Comparison of ENCODE assay signal across 8 mouse cellular contexts in genomic region chr2:167071266-167071640, GRCm38 (mm10). TPM values are rescaled to one million over a fixed set of nuclear protein-coding genes. Genes with fewer than 3 reads are reported as not detected.
A peak's percentile ranks its signal among the peaks of the same experiment; 100 is the strongest.
DNase-seq lines count a peak whose midpoint lies in the region; ATAC-seq and TF ChIP-seq lines count a peak whose summit lies in the region.

No protein-coding gene starts in this region.

- peak overlapping the region; percentile 4; the same call in 1 of the 2 replicates for H3K9ac ChIP-seq in heart, adult 2 months (ENCODE audit: low read depth, low read length)
- H3K9ac ChIP-seq in liver, embryonic 11.5 days (ENCODE audit: low read depth, low read length): peak overlapping the region; percentile 61; the same call in 1 of the 2 replicates

- no peaks in the 10 kb centered on the region for H3K27me3 ChIP-seq in heart, adult 2 months (ENCODE audit: control insufficient read depth, insufficient read depth, low read length)
- H3K27me3 ChIP-seq in thymus, adult 2 months (ENCODE audit: control insufficient read depth, insufficient read depth, low read length): no peaks in the 10 kb centered on the region
- H3K27me3 ChIP-seq in liver, embryonic 11.5 days (replicated peaks; ENCODE audit: control insufficient read depth, insufficient read depth, low read length): no peaks in the 10 kb centered on the region

- H3K36me3 ChIP-seq in heart, adult 2 months (ENCODE audit: control insufficient read depth, insufficient read depth, low read length): no peaks in the 10 kb centered on the region
- H3K36me3 ChIP-seq in thymus, adult 2 months (ENCODE audit: control insufficient read depth, insufficient read depth, low read length): no peaks in the 10 kb centered on the region
- no peaks in the 10 kb centered on the region for H3K36me3 ChIP-seq in liver, embryonic 11.5 days (ENCODE audit: control insufficient read depth, insufficient read depth, low read length)

- no peaks in the 10 kb centered on the region for H3K9me3 ChIP-seq in liver, embryonic 11.5 days (ENCODE audit: control insufficient read depth, low read length)

- ATAC-seq in liver, embryonic 11.5 days (replicated peaks; ENCODE audit: low FRiP score): no peak

- TF ChIP-seq EP300 in heart, adult 2 months (IDR thresholded peaks at IDR 0.05; ENCODE audit: insufficient read depth, low read depth, low read length): no peak

- DNase-seq in heart, adult 2 months: no peak
- no peak for DNase-seq in heart, postnatal 4 days
- DNase-seq in thymus, adult 2 months: no peak
- no peak for DNase-seq in thymus, postnatal 4 days
- no peak for DNase-seq in liver, embryonic 11.5 days (ENCODE audit: low spot score)
- DNase-seq in retina, embryonic 14.5 days (ENCODE audit: low spot score): no peak
- DNase-seq in urinary bladder, adult 2 months (ENCODE audit: low spot score): no peak
- no peak for DNase-seq in thymus, postnatal 25 days

- 13% methylated on average over 12 of the region's 12 CpGs for WGBS in heart, adult 2 months
- 23% methylated on average over 12 of the region's 12 CpGs for WGBS in thymus, adult 2 months
- 20% methylated on average over 12 of the region's 12 CpGs for WGBS in liver, embryonic 11.5 days

- no peaks in the 10 kb centered on the region for H3K79me2 ChIP-seq in heart, adult 2 months (replicated peaks; ENCODE audit: control insufficient read depth, insufficient read depth, low read length)

- H3K4me3 ChIP-seq in heart, adult 2 months: peak overlapping the region; percentile 65
- peak overlapping the region; percentile 17 for H3K4me3 ChIP-seq in thymus, adult 2 months (ENCODE audit: control insufficient read depth, insufficient read depth, low read length)
- peak overlapping the region; percentile 54 for H3K4me3 ChIP-seq in liver, embryonic 11.5 days (ENCODE audit: low read depth, low read length)

- peak overlapping the region; percentile 67 for H3K4me2 ChIP-seq in liver, embryonic 11.5 days

- TF ChIP-seq POLR2A in heart, adult 2 months (IDR thresholded peaks at IDR 0.05; ENCODE audit: insufficient read depth, low read depth, low read length): no peak
- TF ChIP-seq POLR2A in thymus, adult 2 months (IDR thresholded peaks at IDR 0.05; ENCODE audit: control insufficient read depth, extremely low read depth, insufficient read depth, low read length, poor library complexity): no peak

- H3K4me1 ChIP-seq in heart, adult 2 months (ENCODE audit: control insufficient read depth, insufficient read depth, low read length): peaks cover 1% of the 10 kb centered on the region; the same call in 1 of the 2 replicates
- peaks cover 7% of the 10 kb centered on the region for H3K4me1 ChIP-seq in thymus, adult 2 months (replicated peaks; ENCODE audit: control insufficient read depth, insufficient read depth, low read length)
- H3K4me1 ChIP-seq in liver, embryonic 11.5 days (replicated peaks; ENCODE audit: control insufficient read depth, insufficient read depth, low read length): peaks cover 3% of the 10 kb centered on the region; the same call in 1 of the 2 replicates

- TF ChIP-seq CTCF in heart, adult 2 months (IDR thresholded peaks at IDR 0.05): no peak
- no peak for TF ChIP-seq CTCF in thymus, adult 2 months (IDR thresholded peaks at IDR 0.05; ENCODE audit: borderline replicate concordance, control insufficient read depth, extremely low read depth, insufficient read depth, low read length, poor library complexity)

- peak overlapping the region; percentile 45; the same call in 1 of the 2 replicates for H3K27ac ChIP-seq in heart, adult 2 months
- no peak overlapping the region for H3K27ac ChIP-seq in thymus, adult 2 months (ENCODE audit: control insufficient read depth, insufficient read depth, low read length)
- peak overlapping the region; percentile 20; the same call in 1 of the 2 replicates for H3K27ac ChIP-seq in liver, embryonic 11.5 days (ENCODE audit: low read depth, low read length)

- intact Hi-C loops in heart, adult 2 months (cut with DNase I): no loop called here

RNA-seq across cellular contexts. Expression of gene Znfx1, which starts 8.4 kb away (rescaled TPM):
- total RNA-seq in heart, adult 2 months (2021): 10 to 100 TPM; 37.4 to 39.3 TPM
- 21.9 and 29.1 TPM in 2 replicates for polyA plus RNA-seq in heart, adult 2 months (2012; rRNA removed)
- 10 to 100 TPM; 19.7 to 22.4 TPM for total RNA-seq in heart, postnatal 4 days (2021)
- polyA plus RNA-seq in thymus, adult 2 months (2012; rRNA removed): 46.0 and 46.9 TPM in 2 replicates
- polyA plus RNA-seq in liver, embryonic 11.5 days (2014; fragmentation: Nextera tagmentation; extraction: Ambion mirVana): 10.1 and 11.2 TPM in 2 replicates
- 18.0 and 31.0 TPM in 2 replicates for polyA plus RNA-seq in urinary bladder, adult 2 months (2012; rRNA removed)

RNA-seq across cellular contexts. Expression of gene Ddx27, which starts 56.3 kb away (rescaled TPM):
- total RNA-seq in heart, adult 2 months (2021): 10 to 100 TPM; 10.9 to 11.3 TPM
- 6.9 and 7.7 TPM in 2 replicates for polyA plus RNA-seq in heart, adult 2 months (2012; rRNA removed)
- total RNA-seq in heart, postnatal 4 days (2021): 10 to 100 TPM; 22.0 to 23.6 TPM
- polyA plus RNA-seq in thymus, adult 2 months (2012; rRNA removed): 46.0 and 50.6 TPM in 2 replicates
- 102 and 103 TPM in 2 replicates for polyA plus RNA-seq in liver, embryonic 11.5 days (2014; fragmentation: Nextera tagmentation; extraction: Ambion mirVana)
- polyA plus RNA-seq in urinary bladder, adult 2 months (2012; rRNA removed): 25.1 and 26.1 TPM in 2 replicates
